Mouse (Mus musculus): ENCODE data around the gene Vmn1r208.
"Not testable (repeated sequence)": the region's sequence is repeated elsewhere in the genome, so short reads cannot be mapped to it uniquely, and the experiment has no call there.

DNA sequence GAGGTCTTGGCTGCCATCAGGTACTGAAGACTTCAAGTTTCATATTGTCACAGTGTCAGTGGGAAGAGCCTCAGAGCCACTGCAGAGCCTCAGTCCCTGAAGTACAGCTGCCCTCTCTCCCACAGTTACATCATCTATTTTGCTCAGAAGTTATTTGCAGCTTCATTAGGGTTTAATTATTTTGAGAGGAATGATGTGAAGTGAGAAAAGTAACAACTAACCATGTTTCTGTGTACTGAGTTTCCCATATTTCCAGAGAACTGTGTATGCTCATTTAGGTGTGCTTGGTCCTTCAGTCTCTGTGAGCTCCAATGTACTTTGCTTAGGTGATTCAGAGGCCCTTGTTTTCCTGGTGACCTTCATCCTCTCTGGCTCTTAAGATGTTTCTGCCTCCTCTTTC lies 32.4 kb upstream of the Vmn1r208 start, which contains the start of gene Vmn1r209:
- TF ChIP-seq CTCF (IDR thresholded peaks at IDR 0.05; ENCODE audit: extremely low read depth, insufficient read depth, insufficient read length, insufficient replicate concordance); POLR2A (IDR thresholded peaks at IDR 0.05; ENCODE audit: low read depth, low read length): not testable (repeated sequence)
